Mouse (Mus musculus): Measurements from ENCODE around the gene Skap1. TPM values are rescaled to one million over a fixed set of nuclear protein-coding genes. Genes with fewer than 3 reads are reported as not detected.
"Not testable (repeated sequence)": the region's sequence is repeated elsewhere in the genome, so short reads cannot be mapped to it uniquely, and the experiment has no call there.

Skap1 gene
- polyA plus RNA-seq, 1 experiment, result 4.9 TPM

- Histone ChIP-seq H3K27ac (ENCODE audit: control insufficient read depth, insufficient read depth, low read depth, low read length, poor library complexity) (no peak overlapping the region), H3K4me1 (ENCODE audit: control insufficient read depth, insufficient read depth, low read length) (no peaks in the 10 kb centered on the region; the same call in 1 of the 2 replicates), H3K4me3 (replicated peaks; ENCODE audit: control insufficient read depth, low read depth, low read length) (no peak overlapping the region)
- TF ChIP-seq CTCF (IDR thresholded peaks at IDR 0.05; ENCODE audit: control insufficient read depth, insufficient read depth, low read length) (no peak), POLR2A (IDR thresholded peaks at IDR 0.05; ENCODE audit: borderline replicate concordance, control insufficient read depth, low read depth, low read length) (no peak)
- 88% methylated on average over 9 of the region's 9 CpGs for WGBS
Measured at GRCm38 (mm10) chr11:96771274-96771975, 307.0 kb downstream of the Skap1 start.

DNA sequence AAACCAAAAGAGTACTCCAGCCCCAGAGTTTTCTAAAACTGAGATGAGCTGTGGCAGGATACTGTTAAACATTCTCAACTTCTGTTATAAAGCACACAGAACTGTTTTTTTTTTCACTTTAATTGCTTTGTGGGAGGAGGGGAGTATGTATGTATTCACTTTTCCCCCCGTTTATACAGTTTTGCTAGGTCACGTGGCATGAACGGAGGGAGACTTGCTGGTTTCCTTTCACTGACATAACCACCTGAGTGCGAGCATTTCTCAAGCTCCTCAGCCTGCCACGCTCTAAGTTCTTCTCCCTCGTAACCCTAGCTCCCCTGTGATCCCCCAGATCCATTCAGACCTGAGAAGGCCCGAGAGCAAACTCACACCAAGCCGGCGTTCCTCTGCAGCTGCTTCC is 308.0 kb downstream of the Skap1 start:
- TF ChIP-seq CTCF (IDR thresholded peaks at IDR 0.05; ENCODE audit: control insufficient read depth, insufficient read depth, low read length) (no peak), POLR2A (IDR thresholded peaks at IDR 0.05; ENCODE audit: borderline replicate concordance, control insufficient read depth, low read depth, low read length) (no peak)
- H3K4me3 ChIP-seq (replicated peaks; ENCODE audit: control insufficient read depth, low read depth, low read length), result peak overlapping the region; percentile 38
- WGBS, result 71% methylated on average over 9 of the region's 9 CpGs
- no peaks in the 10 kb centered on the region; the same call in 1 of the 2 replicates for H3K4me1 ChIP-seq (ENCODE audit: control insufficient read depth, insufficient read depth, low read length)
- H3K27ac ChIP-seq (ENCODE audit: control insufficient read depth, insufficient read depth, low read depth, low read length, poor library complexity), result peak overlapping the region; percentile 23; the same call in 1 of the 2 replicates

GRCm38 (mm10) chr11:96774536-96774935 is 310.1 kb downstream of the Skap1 start:
- TF ChIP-seq POLR2A (IDR thresholded peaks at IDR 0.05; ENCODE audit: borderline replicate concordance, control insufficient read depth, low read depth, low read length) (no peak), CTCF (IDR thresholded peaks at IDR 0.05; ENCODE audit: control insufficient read depth, insufficient read depth, low read length) (no peak)
- Histone ChIP-seq H3K4me1 (ENCODE audit: control insufficient read depth, insufficient read depth, low read length) (no peaks in the 10 kb centered on the region; the same call in 1 of the 2 replicates), H3K4me3 (replicated peaks; ENCODE audit: control insufficient read depth, low read depth, low read length) (no peak overlapping the region), H3K27ac (ENCODE audit: control insufficient read depth, insufficient read depth, low read depth, low read length, poor library complexity) (no peak overlapping the region)
- 60% methylated on average over 3 of the region's 3 CpGs for WGBS

DNA sequence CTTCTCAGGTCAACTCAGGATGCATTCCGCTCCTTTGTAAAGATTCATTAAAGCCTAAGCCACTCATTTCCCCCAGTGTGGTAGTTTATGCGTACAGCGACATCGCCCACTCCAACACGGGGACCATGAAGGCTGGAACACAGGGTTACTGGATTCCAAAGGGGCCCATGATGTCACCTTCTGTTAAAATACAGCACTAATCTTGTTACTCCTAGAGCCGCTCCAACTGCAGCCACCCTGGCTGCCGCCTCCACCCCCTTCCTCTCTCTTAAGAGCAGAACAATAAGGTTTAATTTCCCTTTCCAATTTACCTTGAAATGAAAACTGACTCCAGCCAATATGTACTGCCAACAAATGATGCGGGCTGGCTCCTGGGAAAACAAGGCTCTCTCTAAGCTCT is 310.7 kb downstream of the Skap1 start:
- 90% methylated on average over 8 of the region's 8 CpGs for WGBS
- Histone ChIP-seq H3K4me3 (replicated peaks; ENCODE audit: control insufficient read depth, low read depth, low read length) (no peak overlapping the region), H3K4me1 (ENCODE audit: control insufficient read depth, insufficient read depth, low read length) (no peaks in the 10 kb centered on the region; the same call in 1 of the 2 replicates), H3K27ac (ENCODE audit: control insufficient read depth, insufficient read depth, low read depth, low read length, poor library complexity) (no peak overlapping the region)
- TF ChIP-seq CTCF (IDR thresholded peaks at IDR 0.05; ENCODE audit: control insufficient read depth, insufficient read depth, low read length) (no peak), POLR2A (IDR thresholded peaks at IDR 0.05; ENCODE audit: borderline replicate concordance, control insufficient read depth, low read depth, low read length) (no peak)

DNA sequence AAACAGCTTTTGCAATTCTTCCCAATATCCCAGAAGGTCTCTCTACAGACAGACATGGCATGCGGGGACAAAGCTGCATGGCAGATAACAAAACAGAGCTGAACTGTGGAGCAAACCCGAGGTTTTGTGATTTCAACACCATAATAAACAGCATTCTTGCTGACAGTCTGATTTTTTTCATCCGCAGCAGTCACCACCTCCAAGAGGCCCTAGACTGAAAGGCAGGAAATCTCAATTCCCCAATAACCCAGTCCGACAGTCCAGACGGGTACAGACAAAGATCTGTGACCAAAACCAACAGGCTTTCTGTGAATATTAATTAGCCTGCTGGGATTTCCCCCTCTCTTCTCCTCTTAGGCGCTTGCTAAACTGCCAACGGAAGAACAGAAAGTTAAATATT is 311.3 kb downstream of the Skap1 start:
- Histone ChIP-seq H3K27ac (ENCODE audit: control insufficient read depth, insufficient read depth, low read depth, low read length, poor library complexity) (no peak overlapping the region), H3K4me1 (ENCODE audit: control insufficient read depth, insufficient read depth, low read length) (no peaks in the 10 kb centered on the region; the same call in 1 of the 2 replicates), H3K4me3 (replicated peaks; ENCODE audit: control insufficient read depth, low read depth, low read length) (no peak overlapping the region)
- WGBS, result 65% methylated on average over 7 of the region's 7 CpGs
- TF ChIP-seq POLR2A (IDR thresholded peaks at IDR 0.05; ENCODE audit: borderline replicate concordance, control insufficient read depth, low read depth, low read length) (no peak), CTCF (IDR thresholded peaks at IDR 0.05; ENCODE audit: control insufficient read depth, insufficient read depth, low read length) (no peak)

DNA sequence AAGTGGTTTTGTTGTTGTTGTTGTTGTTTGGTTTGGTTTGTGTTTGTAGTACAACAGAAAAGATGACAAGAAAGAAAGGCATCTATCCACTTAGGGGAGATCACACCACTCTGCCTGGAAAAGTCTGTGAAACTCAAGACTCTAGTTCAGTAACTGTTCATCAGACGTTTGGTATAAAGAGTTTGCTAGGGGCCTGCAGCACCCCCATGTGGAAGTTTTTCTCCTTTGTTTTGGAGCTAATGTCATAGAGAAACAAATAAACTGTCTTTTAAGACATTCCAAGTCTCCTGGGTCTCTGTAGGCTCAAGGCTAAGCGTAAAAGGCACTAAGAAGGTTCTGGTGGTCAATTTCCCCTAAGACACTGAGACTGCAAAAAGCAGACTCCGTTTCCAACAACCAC is 311.7 kb downstream of the Skap1 start:
- Histone ChIP-seq H3K27ac (ENCODE audit: control insufficient read depth, insufficient read depth, low read depth, low read length, poor library complexity) (no peak overlapping the region), H3K4me1 (ENCODE audit: control insufficient read depth, insufficient read depth, low read length) (no peaks in the 10 kb centered on the region; the same call in 1 of the 2 replicates), H3K4me3 (replicated peaks; ENCODE audit: control insufficient read depth, low read depth, low read length) (no peak overlapping the region)
- no peak for TF ChIP-seq CTCF (IDR thresholded peaks at IDR 0.05; ENCODE audit: control insufficient read depth, insufficient read depth, low read length)
- no peak for TF ChIP-seq POLR2A (IDR thresholded peaks at IDR 0.05; ENCODE audit: borderline replicate concordance, control insufficient read depth, low read depth, low read length)
- WGBS, result 58% methylated on average over 3 of the region's 3 CpGs

GRCm38 (mm10) chr11:96776968-96777962 is 312.9 kb downstream of the Skap1 start, which contains the start of gene Snx11:
Snx11 (minus strand) TSS chr11:96777559.
- Histone ChIP-seq H3K4me1 (ENCODE audit: control insufficient read depth, insufficient read depth, low read length) (no peaks in the 10 kb centered on the region; the same call in 1 of the 2 replicates), H3K27ac (ENCODE audit: control insufficient read depth, insufficient read depth, low read depth, low read length, poor library complexity) (peak within 1 kb of the TSS; percentile 63), H3K4me3 (replicated peaks; ENCODE audit: control insufficient read depth, low read depth, low read length) (peak within 1 kb of the TSS; percentile 92)
- TF ChIP-seq POLR2A (IDR thresholded peaks at IDR 0.05; ENCODE audit: borderline replicate concordance, control insufficient read depth, low read depth, low read length), result peak; percentile 94
- peak; percentile 58; the same call in 1 of the 2 replicates for TF ChIP-seq CTCF (IDR thresholded peaks at IDR 0.05; ENCODE audit: control insufficient read depth, insufficient read depth, low read length)
- WGBS, result 3% methylated on average over 59 of the region's 59 CpGs

DNA sequence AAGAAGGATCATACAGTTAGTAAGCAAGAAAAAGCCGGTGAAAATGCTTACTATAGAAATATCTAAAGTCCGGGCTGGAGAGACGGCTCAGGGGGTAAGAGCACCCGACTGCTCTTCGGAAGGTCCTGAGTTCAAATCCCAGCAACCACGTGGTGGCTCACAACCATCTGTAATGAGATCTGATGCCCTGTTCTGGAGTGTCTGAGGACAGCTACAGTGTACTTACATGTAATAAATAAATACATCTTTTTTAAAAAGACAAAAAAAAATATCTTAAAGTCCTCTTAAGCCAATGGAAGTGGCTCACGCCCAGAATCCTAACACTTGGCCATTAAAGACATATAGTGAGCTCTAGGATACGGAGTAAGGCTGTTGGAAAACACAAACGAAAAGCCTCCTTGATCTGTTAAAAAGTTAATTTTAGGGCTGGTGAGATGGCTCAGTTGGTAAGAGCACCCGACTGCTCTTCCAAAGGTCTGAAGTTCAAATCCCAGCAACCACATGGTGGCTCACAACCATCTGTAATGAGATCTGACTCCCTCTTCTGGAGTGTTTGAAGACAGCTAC is 313.8 kb downstream of the Skap1 start:
- 59% methylated on average over 10 of the region's 10 CpGs for WGBS
- H3K27ac ChIP-seq (ENCODE audit: control insufficient read depth, insufficient read depth, low read depth, low read length, poor library complexity), result not testable (repeated sequence)

More for the DNA sequence above, 313.8 kb downstream of the Skap1 start:
- H3K4me1 ChIP-seq (ENCODE audit: control insufficient read depth, insufficient read depth, low read length); H3K4me3 ChIP-seq (replicated peaks; ENCODE audit: control insufficient read depth, low read depth, low read length): not testable (repeated sequence)
